Mouse (Mus musculus) adrenal gland, postnatal 36 days (tissue): ENCODE data around the gene Nipal3. TPM values are rescaled to one million over a fixed set of nuclear protein-coding genes. Genes with fewer than 3 reads are reported as not detected.

ENCODE experiments used
- DNase-seq, 2 experiments: peaks; one replicate each; pipeline ENCODE4 v3.0.0; 2021; ENCODE audit warnings: mixed read lengths in 1 of 2
- total RNA-seq, 2 experiments: library from RNA; stranded (reverse); gene quantifications; 2 replicates each; pipeline ENCODE4 v1.2.3; 2021

The Nipal3 gene
- total RNA-seq, 2 experiments from 2014 or later = 11.3 to 21.9 TPM

GRCm38 (mm10) chr4:135436291-135436690, 58.5 kb downstream of the Nipal3 start:
- peak in 1 of 2 experiments; percentile 58 for DNase-seq

DNA sequence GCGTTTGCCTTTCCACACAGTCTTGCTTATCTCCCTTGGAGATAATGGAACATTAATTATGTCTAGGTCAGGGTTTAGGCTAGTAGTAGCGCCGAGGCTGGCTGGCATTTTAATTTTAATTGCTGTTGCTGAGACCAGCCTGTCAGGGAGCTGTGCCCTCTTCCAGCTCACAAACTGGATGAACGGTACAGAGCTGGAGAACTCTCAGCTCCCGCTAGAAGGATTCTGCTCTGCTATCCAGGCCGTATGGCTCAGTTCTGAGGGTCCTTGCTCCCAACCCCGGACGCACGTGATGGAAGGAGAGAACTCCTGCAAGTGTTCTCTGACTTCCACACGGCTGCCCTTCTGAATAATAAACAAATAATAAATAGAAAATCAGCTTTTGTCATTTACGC, 60.4 kb downstream of the Nipal3 start:
- no peak for DNase-seq

DNA sequence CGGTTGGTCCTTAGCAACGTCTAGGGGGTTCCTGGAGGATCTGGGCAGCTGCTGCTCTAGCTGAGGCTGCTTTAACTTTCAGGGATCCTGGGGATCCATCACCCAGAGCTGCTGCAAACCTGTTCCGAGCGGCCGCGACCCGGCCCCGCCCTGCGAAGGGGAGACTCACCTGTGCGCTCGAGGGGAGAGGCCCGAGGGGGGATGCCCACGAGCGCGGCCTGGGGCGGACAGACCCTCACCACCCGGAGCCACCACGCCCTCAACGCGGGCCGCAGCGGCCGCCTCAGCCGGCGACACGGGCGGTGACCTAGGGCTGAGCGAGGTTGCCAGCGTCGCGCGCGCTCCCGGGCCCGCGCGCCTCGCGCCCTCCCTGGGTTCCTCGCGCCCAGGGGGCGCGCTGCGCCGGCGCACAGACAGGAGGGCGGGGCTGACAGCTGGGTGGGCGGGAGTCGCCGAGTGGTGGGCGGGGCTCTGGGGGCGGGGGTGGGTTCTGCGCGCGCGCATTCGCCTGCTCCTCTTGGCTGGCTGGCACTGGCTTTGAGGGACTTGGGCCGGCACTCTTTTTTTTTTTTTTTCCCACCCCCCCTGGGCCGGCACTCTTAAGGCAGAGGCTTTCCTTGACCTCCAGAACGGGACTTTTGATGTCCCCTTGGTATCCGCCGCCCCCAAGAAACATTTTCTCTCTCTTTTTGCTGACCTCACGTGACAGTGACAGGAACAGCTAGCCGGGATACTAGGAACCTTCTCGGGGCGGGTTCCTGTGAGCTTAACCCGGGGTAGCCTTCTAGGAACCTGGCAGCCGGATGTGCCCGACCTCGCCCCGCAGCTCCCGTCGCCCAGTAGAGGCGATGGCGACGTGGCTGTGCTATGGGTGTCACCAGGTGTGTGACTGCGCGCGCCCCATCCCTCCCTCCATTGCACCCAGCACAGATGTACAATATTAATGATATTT, 61.1 kb downstream of the Nipal3 start, which contains the start of gene Rcan3:
Gene Rcan3, minus strand, starts transcription at position 411 of the 952 bp plus-strand sequence.
- DNase-seq = peak; percentile 87 to 92

GRCm38 (mm10) chr4:135433086-135433442, 61.8 kb downstream of the Nipal3 start:
- DNase-seq = peak in 1 of 2 experiments; percentile 16

DNA sequence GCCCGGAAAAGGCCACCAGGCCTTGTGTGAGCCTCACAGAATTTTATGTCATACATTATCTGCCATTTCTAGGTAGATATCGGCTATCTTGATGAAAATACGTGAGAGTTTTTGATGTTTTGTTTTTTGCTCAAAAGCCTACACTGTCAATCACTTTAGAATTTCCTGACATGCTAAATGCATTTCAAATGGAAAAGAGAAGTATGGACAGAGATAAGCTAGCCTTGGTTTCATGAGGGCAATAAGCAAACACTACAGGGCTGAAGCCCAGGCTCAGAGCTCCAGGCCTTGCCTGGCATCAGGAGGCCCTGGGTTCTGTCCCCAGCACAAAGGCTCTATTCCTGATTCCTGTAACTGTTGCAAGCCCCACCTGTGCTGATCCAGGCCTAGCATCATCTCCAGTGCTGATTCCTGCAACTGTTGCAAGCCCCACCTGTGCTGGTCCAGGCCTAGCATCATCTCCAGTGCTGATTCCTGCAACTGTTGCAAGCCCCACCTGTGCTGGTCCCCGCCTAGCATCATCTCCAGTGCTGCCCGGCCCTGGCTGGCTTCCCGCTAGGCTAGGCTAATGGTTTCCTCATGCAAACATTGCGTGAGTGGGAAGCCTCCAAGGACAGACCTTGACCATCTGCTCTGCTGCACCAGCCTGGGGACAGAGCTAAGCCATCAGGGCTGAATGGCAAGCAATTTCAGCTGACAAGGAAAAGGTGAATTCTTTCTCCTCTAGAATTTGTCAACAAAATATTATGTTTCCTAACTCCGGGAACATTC, 64.7 kb downstream of the Nipal3 start:
- DNase-seq = peak; percentile 57 to 70

GRCm38 (mm10) chr4:135429383-135429782, 65.5 kb downstream of the Nipal3 start:
- no peak for DNase-seq

- DNase-seq = no peak
Measured at GRCm38 (mm10) chr4:135426587-135426986, 68.3 kb downstream of the Nipal3 start.

DNA sequence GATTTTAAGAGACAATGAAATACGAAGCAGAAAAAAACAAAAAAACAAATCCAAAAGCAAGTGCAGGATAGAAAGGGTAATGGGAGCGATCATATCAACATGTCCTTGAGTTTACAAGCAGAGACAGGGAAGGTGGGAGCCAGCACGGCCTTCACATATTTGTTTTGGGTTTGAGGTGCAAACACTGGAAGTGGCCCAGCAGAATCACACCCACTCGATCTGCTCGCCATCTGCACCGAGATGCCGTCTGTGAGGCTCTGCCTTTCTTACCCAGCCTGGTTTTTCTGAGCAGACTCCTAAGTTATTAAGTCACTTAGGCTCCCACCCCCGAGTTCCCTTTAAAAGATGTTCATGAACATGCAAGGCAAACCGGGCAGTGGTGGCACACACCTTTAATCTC, 69.2 kb downstream of the Nipal3 start:
- no peak for DNase-seq

GRCm38 (mm10) chr4:135420961-135421360, 73.9 kb downstream of the Nipal3 start:
- no peak for DNase-seq

DNA sequence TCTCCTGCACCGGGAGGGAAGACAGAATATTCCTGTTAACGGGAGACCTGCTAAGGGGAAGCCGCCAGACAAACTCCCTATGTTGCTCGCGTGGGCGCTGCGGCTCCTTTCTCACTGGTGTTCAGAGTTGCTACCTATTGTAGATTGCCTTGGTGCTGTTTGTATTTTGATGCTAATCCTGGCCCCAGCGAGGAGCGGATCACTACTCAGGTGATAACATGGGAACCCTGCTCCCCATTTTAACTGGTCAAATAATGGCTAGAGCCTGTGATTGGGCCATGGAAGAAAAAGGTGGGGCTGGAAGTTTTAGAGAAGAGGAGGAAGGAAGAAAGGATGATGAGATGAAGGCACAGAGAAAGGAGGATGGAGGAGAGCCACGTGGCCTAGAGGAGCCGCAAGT, 74.4 kb downstream of the Nipal3 start:
- DNase-seq = no peak

DNA sequence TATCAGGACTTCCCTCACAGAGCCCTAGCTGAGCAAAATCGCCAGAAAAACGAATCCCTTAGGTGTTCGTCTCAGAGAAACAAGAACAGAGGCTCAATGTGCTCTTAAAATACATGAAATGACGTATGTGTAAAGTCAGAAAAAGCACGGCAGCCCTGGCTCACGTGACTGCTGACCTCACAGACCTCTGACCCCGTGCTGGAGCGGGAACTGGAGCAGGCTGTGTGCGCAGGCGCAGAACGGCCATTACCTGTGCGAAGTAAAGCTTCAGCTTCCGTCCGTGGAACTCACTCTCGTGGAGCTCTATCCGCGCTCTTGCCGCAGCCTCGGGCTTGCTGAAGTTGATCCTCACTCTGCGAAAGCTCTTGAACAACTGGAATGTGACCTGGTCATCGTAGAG, 74.8 kb downstream of the Nipal3 start:
- no peak for DNase-seq

GRCm38 (mm10) chr4:135416367-135416766, 78.5 kb downstream of the Nipal3 start:
- DNase-seq = no peak

- no peak for DNase-seq
Measured at GRCm38 (mm10) chr4:135413491-135413890, 81.3 kb downstream of the Nipal3 start.

GRCm38 (mm10) chr4:135411633-135412032, 83.2 kb downstream of the Nipal3 start:
- DNase-seq = peak; percentile 73 to 84

DNA sequence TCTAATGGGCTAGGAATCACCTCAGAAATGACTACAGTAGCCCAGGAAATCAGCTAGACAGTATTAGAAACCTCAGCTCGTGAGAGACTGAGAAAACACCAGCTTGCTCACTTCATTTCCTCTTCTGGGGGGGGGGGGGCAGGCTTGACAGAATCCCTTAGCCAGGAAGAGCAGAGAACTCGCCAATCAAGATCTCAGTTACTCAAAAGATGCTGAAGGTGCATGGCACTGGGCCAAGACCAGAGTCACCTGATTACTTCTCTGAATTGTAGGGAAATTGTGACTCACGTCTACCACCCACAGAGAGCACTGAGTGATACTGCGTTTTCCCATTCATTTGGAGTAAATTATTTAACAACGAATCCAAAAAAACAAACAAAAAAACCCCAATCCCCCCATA, 88.7 kb downstream of the Nipal3 start:
- no peak for DNase-seq

GRCm38 (mm10) chr4:135404916-135405315, 89.9 kb downstream of the Nipal3 start:
- no peak for DNase-seq

DNA sequence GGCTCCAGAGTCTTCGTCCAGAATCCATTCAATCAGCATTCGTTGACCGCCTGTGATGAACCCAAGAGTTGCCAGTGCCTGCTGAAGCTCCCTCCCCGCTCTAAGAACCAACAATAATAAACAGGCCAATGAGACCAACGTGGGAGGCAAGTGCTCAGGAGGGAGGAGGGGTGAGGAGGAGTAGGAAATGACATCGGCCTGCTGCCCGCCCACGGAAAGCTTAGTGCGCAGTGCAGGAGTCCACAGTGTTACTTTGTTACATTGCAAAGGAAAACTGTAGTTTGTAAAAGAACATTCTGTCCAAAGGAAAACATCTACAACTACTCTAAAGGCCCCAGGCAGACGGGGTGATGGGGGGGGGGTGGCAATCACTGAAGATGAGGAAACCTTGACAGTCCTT, 90.8 kb downstream of the Nipal3 start:
- DNase-seq = no peak

DNA sequence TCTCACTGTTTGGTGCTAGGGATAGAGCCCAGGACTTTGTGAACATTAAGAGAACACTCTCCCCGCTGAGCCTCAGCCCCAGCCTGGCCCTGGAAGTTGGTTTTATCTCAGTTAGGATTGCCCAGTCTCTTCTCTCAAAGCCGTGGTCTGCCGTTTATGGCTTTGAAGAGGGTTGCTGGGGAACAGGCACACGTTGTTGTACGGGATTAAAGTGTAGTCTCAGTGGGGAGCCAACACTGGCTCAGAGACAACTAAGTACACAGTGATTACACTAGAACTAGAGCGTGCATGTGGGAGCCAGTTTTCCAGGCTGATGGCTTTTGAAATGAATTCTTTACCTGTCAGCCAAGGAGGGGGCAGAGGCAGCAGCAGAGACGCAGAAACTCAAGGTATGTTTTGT, 93.0 kb downstream of the Nipal3 start:
- no peak for DNase-seq

- DNase-seq = no peak
Measured at GRCm38 (mm10) chr4:135397991-135398390, 96.8 kb downstream of the Nipal3 start, which contains the start of gene Ncmap. Ncmap (minus strand) TSS chr4:135398227.

DNA sequence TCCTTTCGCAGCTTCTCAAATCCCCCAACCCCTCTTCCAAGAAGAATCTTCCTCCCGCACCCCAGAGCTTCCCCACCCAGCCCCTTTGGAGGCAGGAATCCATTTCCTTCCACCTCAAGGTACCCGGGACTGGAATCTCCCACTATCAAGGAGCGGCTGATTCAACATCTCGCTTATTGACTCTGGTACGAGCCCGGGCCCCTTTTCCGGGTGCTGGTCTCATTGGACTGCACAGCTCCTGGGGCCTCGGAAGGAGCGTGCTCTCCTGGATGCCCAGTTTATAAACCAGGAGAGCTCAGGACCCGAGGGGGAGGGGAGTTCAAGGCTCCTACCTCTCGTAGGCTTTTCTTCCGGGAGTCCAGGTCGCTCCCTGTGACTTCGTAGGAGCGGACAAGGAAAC, 97.3 kb downstream of the Nipal3 start:
- no peak for DNase-seq

- no peak for DNase-seq
Measured at GRCm38 (mm10) chr4:135396303-135396702, 98.5 kb downstream of the Nipal3 start.
